Mouse (Mus musculus): ENCODE data around the gene Robo2.

DNA sequence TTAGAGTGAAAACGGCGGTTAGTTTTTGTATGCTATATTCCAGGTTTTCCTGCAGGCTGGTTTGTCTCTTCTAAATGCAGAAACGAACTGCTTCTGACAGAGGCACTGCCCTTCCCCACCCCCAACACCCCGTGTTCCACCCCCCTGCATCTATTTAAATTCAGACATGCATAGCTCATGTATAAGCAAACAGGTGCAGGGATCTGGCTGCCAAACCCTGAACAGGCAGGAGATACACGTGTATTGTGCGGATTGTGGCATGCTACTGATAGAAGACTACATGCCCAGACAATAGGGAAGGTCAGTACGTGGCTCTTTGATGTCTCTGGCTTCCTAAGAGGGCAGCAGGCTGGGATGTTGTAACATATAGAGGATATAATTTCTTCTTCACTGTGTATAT lies 95.5 kb downstream of the Robo2 start:
- TF ChIP-seq CTCF (conservative IDR thresholded peaks at IDR 0.05; ENCODE audit: low read length): no peak
- TF ChIP-seq NANOG (IDR thresholded peaks at IDR 0.05; ENCODE audit: borderline replicate concordance, low read length): no peak

Measured in E14TG2a.4 (cell line).